In the genomic region with DNA sequence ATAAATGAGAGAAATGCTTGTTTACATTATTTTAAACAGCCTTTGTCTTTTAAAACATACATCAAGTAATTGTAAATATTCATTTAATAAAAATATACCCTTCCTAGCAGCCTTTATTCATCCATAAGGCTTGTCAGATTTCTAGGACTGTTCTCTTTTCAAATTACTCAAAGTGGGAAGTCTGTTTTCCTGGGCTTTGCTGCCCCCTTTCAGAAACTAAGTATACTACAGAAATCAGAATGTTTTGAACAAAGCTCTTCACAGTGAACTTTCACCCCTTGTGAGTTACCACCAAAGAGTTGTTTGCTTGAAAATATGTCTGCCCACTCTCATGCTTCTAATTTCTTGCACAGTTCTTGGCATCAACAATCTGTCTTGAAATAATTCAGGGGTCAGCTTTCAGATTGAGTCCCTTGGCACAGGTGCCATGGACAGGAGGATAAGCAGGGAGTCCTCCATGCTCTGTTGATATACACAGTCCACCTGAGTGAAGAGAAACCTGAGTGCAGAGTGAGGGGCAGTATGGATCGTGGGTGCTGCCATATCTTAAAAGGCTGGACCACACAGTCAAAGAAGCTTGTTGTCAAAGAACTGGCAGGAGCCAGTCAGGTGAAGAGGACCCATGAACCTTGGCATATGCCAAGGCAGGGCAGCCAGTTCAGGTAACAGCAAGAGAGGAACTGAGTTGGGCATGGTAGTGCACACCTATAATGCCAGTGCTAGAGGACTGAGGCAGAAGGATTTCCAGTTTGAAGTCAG, we compare ENCODE assay signal across 8 mouse cellular contexts. TPM values are rescaled to one million over a fixed set of nuclear protein-coding genes. Genes with fewer than 3 reads are reported as not detected.
A peak's percentile ranks its signal among the peaks of the same experiment; 100 is the strongest.
DNase-seq lines count a peak whose midpoint lies in the region; ATAC-seq and TF ChIP-seq lines count a peak whose summit lies in the region.

No protein-coding gene starts in this region.

- ATAC-seq in heart, embryonic 11.5 days (replicated peaks; ENCODE audit: insufficient number of reproducible peaks, low FRiP score, low TSS enrichment): 0 out of 2 replicates have a peak, but pooled peaks have one; percentile 31
- ATAC-seq in intestine, postnatal 0 days: no peak

- no peaks in the 10 kb centered on the region for H3K4me1 ChIP-seq in heart, embryonic 11.5 days (ENCODE audit: control insufficient read depth, insufficient read depth, low read length)
- H3K4me1 ChIP-seq in intestine, postnatal 0 days (replicated peaks; ENCODE audit: control insufficient read depth, insufficient read depth, low read length): no peaks in the 10 kb centered on the region

- no peaks in the 10 kb centered on the region for H3K9me3 ChIP-seq in heart, embryonic 11.5 days (replicated peaks; ENCODE audit: control insufficient read depth, low read length)
- no peaks in the 10 kb centered on the region for H3K9me3 ChIP-seq in intestine, postnatal 0 days (ENCODE audit: control insufficient read depth)

- peak; percentile 66 for TF ChIP-seq CTCF in intestine, postnatal 0 days (IDR thresholded peaks at IDR 0.05; ENCODE audit: low read depth)

- intact Hi-C loops in heart, postnatal 36 days (cut with DNase I): loop anchor here (1.0 to 2.0 kb wide), 3 partner anchors 45 to 313 kb away; no protein-coding TSS in a partner anchor

- H3K9ac ChIP-seq in heart, embryonic 11.5 days (ENCODE audit: low read depth, low read length): no peak overlapping the region
- no peak overlapping the region for H3K9ac ChIP-seq in intestine, postnatal 0 days (ENCODE audit: low read depth, low read length)

- DNase-seq in heart, postnatal 36 days: no peak
- peak; percentile 21 to 22 for DNase-seq in B cell, adult 2 months
- peak; percentile 35 for DNase-seq in ZHBTc4 (ENCODE audit: low read depth, low spot score)
- peak; percentile 56 for DNase-seq in naive thymus-derived CD4-positive, alpha-beta T cell, adult 2 months (ENCODE audit: low read depth)
- DNase-seq in spleen, adult 12 weeks (ENCODE audit: low spot score): no peak
- DNase-seq in urinary bladder, adult 2 months (ENCODE audit: low spot score): no peak

- no peak overlapping the region for H3K27ac ChIP-seq in heart, embryonic 11.5 days (ENCODE audit: low read depth, low read length)
- H3K27ac ChIP-seq in intestine, postnatal 0 days (ENCODE audit: low read depth, low read length): no peak overlapping the region

- WGBS in heart, embryonic 11.5 days (ENCODE audit: insufficient replicate concordance): 62% methylated on average over 1 of the region's 1 CpGs
- 59% methylated on average over 1 of the region's 1 CpGs for WGBS in intestine, postnatal 0 days

- no peaks in the 10 kb centered on the region for H3K36me3 ChIP-seq in heart, embryonic 11.5 days (ENCODE audit: control insufficient read depth, insufficient read depth, low read length)
- H3K36me3 ChIP-seq in intestine, postnatal 0 days (ENCODE audit: control insufficient read depth, insufficient read depth): no peaks in the 10 kb centered on the region

- no peaks in the 10 kb centered on the region for H3K27me3 ChIP-seq in heart, embryonic 11.5 days (ENCODE audit: control insufficient read depth, insufficient read depth, low read length)
- H3K27me3 ChIP-seq in intestine, postnatal 0 days (replicated peaks; ENCODE audit: control insufficient read depth, insufficient read depth, low read length): no peaks in the 10 kb centered on the region

- H3K4me2 ChIP-seq in heart, embryonic 11.5 days: no peak overlapping the region
- H3K4me2 ChIP-seq in intestine, postnatal 0 days (replicated peaks; ENCODE audit: low read depth): no peak overlapping the region

- H3K4me3 ChIP-seq in heart, embryonic 11.5 days (ENCODE audit: low read depth, low read length): no peak overlapping the region
- H3K4me3 ChIP-seq in intestine, postnatal 0 days (ENCODE audit: low read depth, low read length): no peak overlapping the region

RNA-seq across cellular contexts. Expression of gene Sf3b1, which starts 47.9 kb away (rescaled TPM):
- polyA plus RNA-seq in heart, embryonic 11.5 days (2014; fragmentation: Nextera tagmentation; extraction: Ambion mirVana): 202 and 234 TPM in 2 replicates
- total RNA-seq in heart, postnatal 36 days (2021): 10 to 100 TPM; 76.4 to 83.0 TPM
- 146 and 149 TPM in 2 replicates for polyA plus RNA-seq in intestine, postnatal 0 days (2015; fragmentation: Nextera tagmentation; extraction: Ambion mirVana)
- polyA plus RNA-seq in urinary bladder, adult 2 months (2012; rRNA removed): 156 and 180 TPM in 2 replicates

RNA-seq across cellular contexts. Expression of gene Ankrd44, which starts 53.2 kb away (rescaled TPM):
- polyA plus RNA-seq in heart, embryonic 11.5 days (2014; fragmentation: Nextera tagmentation; extraction: Ambion mirVana): 11.1 and 14.0 TPM in 2 replicates
- 10 to 100 TPM; 13.2 to 15.7 TPM for total RNA-seq in heart, postnatal 36 days (2021)
- polyA plus RNA-seq in intestine, postnatal 0 days (2015; fragmentation: Nextera tagmentation; extraction: Ambion mirVana): 5.5 and 7.0 TPM in 2 replicates
- polyA plus RNA-seq in urinary bladder, adult 2 months (2012; rRNA removed): 28.1 and 30.7 TPM in 2 replicates

Comparison
In these comparisons a context has a peak if more than half of its experiments do, and no peak if none do; other contexts are left out.
1. DNase-seq: peak in B cell, adult 2 months (2 of 2), ZHBTc4 (single experiment) and naive thymus-derived CD4-positive, alpha-beta T cell, adult 2 months (single experiment); none in heart, postnatal 36 days (0 of 2), spleen, adult 12 weeks (single experiment) and urinary bladder, adult 2 months (single experiment).